Mouse (Mus musculus): ENCODE data around the gene Lrrc8c.
A peak's percentile ranks its signal among the peaks of the same experiment; 100 is the strongest.

Lrrc8c gene

GRCm38 (mm10) chr5:105647094-105647493 lies 127.9 kb downstream of the Lrrc8c start:
- DNase-seq: no peak

DNA sequence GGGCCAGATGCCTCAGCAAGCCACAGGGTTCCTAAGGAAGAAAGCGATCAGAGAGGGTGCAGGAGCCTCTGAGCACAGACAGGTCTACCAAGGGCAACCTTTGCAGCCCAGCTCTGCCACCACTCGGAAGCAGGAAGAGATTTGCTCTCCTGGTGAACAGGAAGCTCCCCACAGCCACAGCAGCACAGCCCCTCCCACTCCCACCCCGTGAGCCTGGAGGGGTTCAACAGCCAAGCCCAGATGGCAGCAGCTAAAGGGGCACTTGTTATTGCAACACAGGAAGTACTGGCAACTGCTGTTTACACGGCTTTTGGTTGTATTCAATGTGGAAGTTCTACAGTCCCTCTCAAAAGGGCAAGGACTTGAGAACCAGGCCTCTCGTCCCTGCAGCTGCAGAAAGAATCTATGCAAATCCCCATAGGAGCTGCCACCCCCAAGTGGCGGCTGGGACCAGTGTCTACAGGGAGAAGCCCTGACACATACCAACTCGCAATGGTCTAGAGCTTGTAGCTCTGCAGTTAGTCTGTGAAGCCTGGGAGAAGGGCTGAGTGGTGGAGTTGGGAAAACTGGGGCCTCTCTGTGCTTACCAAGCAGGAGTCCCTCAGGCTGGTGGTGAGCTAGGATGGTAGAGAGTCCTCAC lies 129.6 kb downstream of the Lrrc8c start:
- peak; percentile 21 for DNase-seq

- DNase-seq: peak; percentile 32
These were observed 130.4 kb downstream of the Lrrc8c start for GRCm38 (mm10) chr5:105649514-105650001.

- no peak for DNase-seq
These were observed 131.7 kb downstream of the Lrrc8c start for GRCm38 (mm10) chr5:105650728-105651479.

DNA sequence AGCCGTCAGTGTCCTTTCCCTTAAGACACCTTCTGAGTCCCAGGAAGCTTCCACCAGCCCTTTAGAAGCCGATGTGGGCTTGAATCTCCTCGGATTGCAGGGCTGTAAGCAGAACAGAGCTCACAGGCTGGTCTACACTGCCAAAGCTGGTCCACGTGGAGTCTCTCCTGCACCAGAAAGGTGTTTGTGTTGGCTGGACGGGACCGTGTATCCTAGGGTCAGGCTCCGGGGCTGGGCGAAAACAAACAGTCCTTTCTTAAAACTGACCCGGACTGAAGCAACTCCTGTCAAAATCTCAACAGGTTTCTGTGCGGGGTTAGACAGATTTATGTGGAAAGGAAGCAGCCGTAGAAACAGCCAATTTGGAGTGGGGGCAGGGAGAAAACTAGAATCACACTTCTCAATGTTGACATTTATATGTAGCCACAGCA lies 132.4 kb downstream of the Lrrc8c start:
- DNase-seq: no peak

GRCm38 (mm10) chr5:105654237-105655063 lies 135.3 kb downstream of the Lrrc8c start:
- peak; percentile 83 for DNase-seq

GRCm38 (mm10) chr5:105655100-105655734 lies 136.0 kb downstream of the Lrrc8c start:
- DNase-seq: no peak

GRCm38 (mm10) chr5:105661894-105662293 lies 142.7 kb downstream of the Lrrc8c start:
- no peak for DNase-seq

All from retina, postnatal 1 day (tissue).